Mouse (Mus musculus) adrenal gland (tissue): Measurements from ENCODE around the gene Bcat1.

ENCODE experiments used
- intact Hi-C: fragments of 180-260 bp; cut with DNase I; formaldehyde crosslinking; loops from one replicate; pipeline ENCODE4 v1.15.1; 2025

Gene Bcat1

GRCm38 (mm10) chr6:145094431-145094830 is 18.4 kb upstream of the Bcat1 start:
- intact Hi-C loops: loop anchor here (5.0 kb wide), 1 partner anchor 33 kb away; no protein-coding TSS in a partner anchor

- intact Hi-C loops: loop anchor here (5.0 kb wide), 1 partner anchor 34 kb away; no protein-coding TSS in a partner anchor
Measured at GRCm38 (mm10) chr6:145093038-145093622, 17.1 kb upstream of the Bcat1 start.

- intact Hi-C loops: loop anchor here (5.0 kb wide), 1 partner anchor 35 kb away; no protein-coding TSS in a partner anchor
Measured at GRCm38 (mm10) chr6:145091998-145092397, 16.0 kb upstream of the Bcat1 start.

- intact Hi-C loops: loop anchor here (5.0 kb wide), 1 partner anchor 36 kb away; no protein-coding TSS in a partner anchor
Measured at GRCm38 (mm10) chr6:145090928-145091327, 14.9 kb upstream of the Bcat1 start.

GRCm38 (mm10) chr6:145090201-145090863 is 14.3 kb upstream of the Bcat1 start:
- intact Hi-C loops: loop anchor here (5.0 kb wide), 1 partner anchor 37 kb away; no protein-coding TSS in a partner anchor

GRCm38 (mm10) chr6:145089373-145089772 is 13.4 kb upstream of the Bcat1 start:
- intact Hi-C loops: loop anchor here (1.0 kb wide), 1 partner anchor 98 kb away; no protein-coding TSS in a partner anchor

- intact Hi-C loops: loop anchor here (1.0 kb wide), 1 partner anchor 99 kb away; no protein-coding TSS in a partner anchor
Measured at GRCm38 (mm10) chr6:145088451-145089113, 12.6 kb upstream of the Bcat1 start.

- intact Hi-C loops: no loop called here
Measured at GRCm38 (mm10) chr6:145084343-145085117, 8.5 kb upstream of the Bcat1 start.

- intact Hi-C loops: no loop called here
Measured at GRCm38 (mm10) chr6:145081721-145082120, 5.7 kb upstream of the Bcat1 start.

- intact Hi-C loops: no loop called here
Measured at GRCm38 (mm10) chr6:145079087-145079759, 3.2 kb upstream of the Bcat1 start.

- intact Hi-C loops: no loop called here
Measured at GRCm38 (mm10) chr6:145076286-145076685, 302 bp upstream of the Bcat1 start.

- intact Hi-C loops: no loop called here
Measured at GRCm38 (mm10) chr6:145075088-145075547, 866 bp downstream of the Bcat1 start.

GRCm38 (mm10) chr6:145074461-145074860 is 1.5 kb downstream of the Bcat1 start:
- intact Hi-C loops: no loop called here

- intact Hi-C loops: no loop called here
Measured at GRCm38 (mm10) chr6:145069921-145070320, 6.1 kb downstream of the Bcat1 start.

- intact Hi-C loops: no loop called here
Measured at GRCm38 (mm10) chr6:145069397-145069796, 6.6 kb downstream of the Bcat1 start.

- intact Hi-C loops: no loop called here
Measured at GRCm38 (mm10) chr6:145067679-145068078, 8.3 kb downstream of the Bcat1 start.

GRCm38 (mm10) chr6:145066416-145066815 is 9.6 kb downstream of the Bcat1 start:
- intact Hi-C loops: no loop called here

- intact Hi-C loops: no loop called here
Measured at GRCm38 (mm10) chr6:145065301-145065845, 10.6 kb downstream of the Bcat1 start.

GRCm38 (mm10) chr6:145064104-145064503 is 11.9 kb downstream of the Bcat1 start:
- intact Hi-C loops: no loop called here

- intact Hi-C loops: no loop called here
Measured at GRCm38 (mm10) chr6:145063212-145063868, 12.6 kb downstream of the Bcat1 start.
